Mouse (Mus musculus) heart, postnatal 0 days (tissue): ENCODE results near the gene Mmrn2.

ENCODE experiments used
- CTCF ChIP-seq: IDR thresholded peaks from 2 replicates; pipeline ENCODE4 v1.5.1; 2016; ENCODE audit warnings: antibody characterized with exemption, control low read depth, low read depth
- EP300 ChIP-seq: IDR thresholded peaks from 2 replicates; pipeline ENCODE4 v1.6.1; 2016; ENCODE audit warnings: antibody characterized with exemption, low read depth

DNA sequence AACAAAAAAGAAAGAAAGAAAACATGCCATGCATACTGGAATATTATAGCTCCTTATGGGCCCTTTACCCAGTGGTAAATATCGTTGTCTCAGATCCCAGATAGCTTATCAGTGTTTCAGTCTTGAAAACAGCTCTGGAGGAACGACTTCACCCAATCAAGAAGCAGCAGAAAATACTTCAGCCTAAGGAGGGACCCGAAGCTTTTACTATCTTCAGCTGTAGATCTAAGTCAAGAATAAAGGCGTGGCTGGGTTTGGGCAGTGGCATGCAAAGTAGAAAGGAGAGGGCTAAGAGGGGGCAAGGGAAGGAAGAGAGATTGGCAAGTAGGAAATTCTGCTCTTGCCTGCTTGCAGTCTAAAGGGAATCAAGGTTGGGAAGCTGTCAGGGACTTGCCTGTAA, 13.1 kb upstream of the Mmrn2 start:
- TF ChIP-seq CTCF (no peak), EP300 (no peak)
